Mouse (Mus musculus): ENCODE measurements around the gene Reg4.

Gene Reg4

GRCm38 (mm10) chr3:98282422-98282821 is 60.5 kb downstream of the Reg4 start:
- no peak for DNase-seq (ENCODE audit: low spot score)

- DNase-seq (ENCODE audit: low spot score) = no peak
These were observed 61.2 kb downstream of the Reg4 start for GRCm38 (mm10) chr3:98283205-98283604.

Data from testis, postnatal 14 days (tissue).